Mouse (Mus musculus): ENCODE data around the gene Pik3r4. TPM values are rescaled to one million over a fixed set of nuclear protein-coding genes. Genes with fewer than 3 reads are reported as not detected.

Gene Pik3r4
- polyA plus RNA-seq, 1 experiment from 2014 or later = 24.2 TPM

DNA sequence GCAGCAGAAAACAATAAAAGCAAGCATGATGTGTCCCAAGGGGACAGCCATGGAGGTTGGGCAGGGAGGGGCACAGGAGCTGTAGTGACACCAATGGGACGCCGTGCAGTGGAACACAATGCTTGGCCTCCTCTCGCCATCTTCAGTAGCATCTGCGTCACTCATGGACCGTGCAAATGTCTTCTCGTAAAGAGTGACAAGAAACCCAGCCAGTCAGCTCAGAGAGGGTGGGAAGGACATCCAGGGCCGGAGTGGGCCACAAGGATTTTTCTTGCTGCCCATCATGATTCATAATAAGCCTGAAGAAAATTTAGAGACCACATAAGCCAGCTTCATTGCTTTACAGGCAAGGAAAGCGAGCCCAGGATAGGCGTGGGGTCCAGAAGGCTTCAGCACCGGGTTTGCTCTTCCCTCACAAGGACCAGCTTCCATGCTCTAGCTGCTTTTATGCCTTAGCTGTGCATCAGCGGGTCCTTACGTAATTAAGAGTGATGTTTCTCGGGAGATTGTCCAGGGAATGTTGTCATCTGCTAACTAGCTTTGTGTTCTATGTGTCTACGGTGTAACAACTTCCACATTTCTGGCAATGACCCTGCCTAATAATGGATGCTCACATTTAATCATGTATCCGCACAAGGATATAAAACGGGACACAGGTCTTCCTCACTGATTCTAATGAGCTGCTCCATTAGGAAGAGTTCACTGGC is 61.6 kb downstream of the Pik3r4 start:
- no peaks in the 10 kb centered on the region for H3K9me3 ChIP-seq
- H3K36me3 ChIP-seq (replicated peaks) = no peaks in the 10 kb centered on the region
- no peaks in the 10 kb centered on the region for H3K27me3 ChIP-seq (ENCODE audit: poor library complexity, severe bottlenecking)
- H3K4me1 ChIP-seq = no peaks in the 10 kb centered on the region
- no peak for DNase-seq (ENCODE audit: extremely low spot score, low spot score)
- 93% methylated on average over 16 of the region's 16 CpGs for WGBS
- H3K27ac ChIP-seq = no peak overlapping the region
- no peak overlapping the region for H3K4me3 ChIP-seq

DNA sequence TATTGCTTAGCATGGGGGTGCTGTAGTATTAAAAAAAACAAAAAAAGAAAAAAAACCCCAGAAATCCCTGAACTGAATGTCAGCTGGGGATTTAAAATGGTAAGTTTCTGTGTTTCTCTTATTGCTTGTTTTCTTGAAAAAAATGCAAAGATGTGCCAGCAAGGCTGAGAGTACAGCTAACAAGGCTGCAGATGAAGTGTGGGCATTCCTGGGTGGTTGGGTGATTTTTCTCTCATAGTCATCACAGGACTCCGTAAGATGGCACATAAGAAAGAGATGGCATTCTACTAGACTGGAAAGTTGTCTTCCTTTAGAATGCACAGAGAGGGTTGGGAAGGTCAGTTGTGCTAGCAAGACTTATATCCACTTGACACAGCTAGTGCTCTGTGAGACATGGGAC is 62.2 kb downstream of the Pik3r4 start:
- H3K27ac ChIP-seq = no peak overlapping the region
- H3K4me1 ChIP-seq = no peaks in the 10 kb centered on the region
- H3K9me3 ChIP-seq = no peaks in the 10 kb centered on the region
- no peaks in the 10 kb centered on the region for H3K36me3 ChIP-seq (replicated peaks)
- no peak for DNase-seq (ENCODE audit: extremely low spot score, low spot score)
- WGBS = 97% methylated on average over 1 of the region's 1 CpGs
- no peak overlapping the region for H3K4me3 ChIP-seq
- H3K27me3 ChIP-seq (ENCODE audit: poor library complexity, severe bottlenecking) = no peaks in the 10 kb centered on the region

DNA sequence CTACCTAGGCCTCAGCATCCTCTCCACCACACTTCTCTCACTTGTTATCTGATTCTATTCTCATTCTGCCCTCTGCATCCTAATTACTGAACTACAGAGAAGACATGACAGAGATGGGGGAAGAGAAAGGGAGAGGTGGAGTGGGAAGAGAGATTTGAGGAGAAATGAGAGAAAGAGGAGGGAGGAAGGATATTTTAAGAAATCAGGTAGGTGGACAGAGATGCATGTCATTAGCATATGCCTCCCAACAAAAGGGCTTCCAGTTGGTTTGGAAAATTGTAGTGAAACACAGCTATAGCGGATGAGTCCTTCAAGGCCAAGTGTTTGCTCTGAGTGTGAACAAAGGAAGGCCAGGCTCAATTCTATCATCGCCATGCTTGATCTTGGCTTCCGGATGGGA is 69.3 kb downstream of the Pik3r4 start:
- Histone ChIP-seq H3K27me3 (ENCODE audit: poor library complexity, severe bottlenecking) (no peaks in the 10 kb centered on the region), H3K4me1 (no peaks in the 10 kb centered on the region), H3K36me3 (replicated peaks) (no peaks in the 10 kb centered on the region), H3K27ac (no peak overlapping the region), H3K4me3 (no peak overlapping the region), H3K9me3 (no peaks in the 10 kb centered on the region)
- 96% methylated on average over 3 of the region's 3 CpGs for WGBS
- DNase-seq (ENCODE audit: extremely low spot score, low spot score) = no peak

DNA sequence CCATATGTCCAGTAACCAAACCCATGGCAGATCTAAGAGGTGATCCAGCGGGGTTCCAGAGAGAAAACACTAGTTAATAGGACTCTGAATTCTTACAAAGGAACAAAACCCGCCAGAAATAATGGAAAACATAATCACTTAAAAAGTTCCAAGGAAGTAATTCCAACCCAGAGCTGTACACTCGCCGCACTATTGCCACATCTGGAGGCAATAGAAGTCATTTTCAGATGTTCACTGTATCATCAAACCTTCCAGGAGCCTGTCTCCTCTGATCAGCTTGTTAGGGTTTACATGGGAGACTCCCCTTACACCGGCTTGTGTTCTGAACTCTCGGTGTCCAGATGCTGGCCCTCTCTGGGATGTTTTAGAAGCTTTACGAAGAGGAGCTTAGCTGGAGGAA is 76.6 kb downstream of the Pik3r4 start:
- H3K27me3 ChIP-seq (ENCODE audit: poor library complexity, severe bottlenecking) = no peaks in the 10 kb centered on the region
- DNase-seq (ENCODE audit: extremely low spot score, low spot score) = no peak
- H3K27ac ChIP-seq = no peak overlapping the region
- H3K4me3 ChIP-seq = no peak overlapping the region
- H3K4me1 ChIP-seq = peaks cover 21% of the 10 kb centered on the region; the same call in 1 of the 2 replicates
- H3K36me3 ChIP-seq (replicated peaks) = no peaks in the 10 kb centered on the region
- 72% methylated on average over 7 of the region's 7 CpGs for WGBS
- H3K9me3 ChIP-seq = no peaks in the 10 kb centered on the region

DNA sequence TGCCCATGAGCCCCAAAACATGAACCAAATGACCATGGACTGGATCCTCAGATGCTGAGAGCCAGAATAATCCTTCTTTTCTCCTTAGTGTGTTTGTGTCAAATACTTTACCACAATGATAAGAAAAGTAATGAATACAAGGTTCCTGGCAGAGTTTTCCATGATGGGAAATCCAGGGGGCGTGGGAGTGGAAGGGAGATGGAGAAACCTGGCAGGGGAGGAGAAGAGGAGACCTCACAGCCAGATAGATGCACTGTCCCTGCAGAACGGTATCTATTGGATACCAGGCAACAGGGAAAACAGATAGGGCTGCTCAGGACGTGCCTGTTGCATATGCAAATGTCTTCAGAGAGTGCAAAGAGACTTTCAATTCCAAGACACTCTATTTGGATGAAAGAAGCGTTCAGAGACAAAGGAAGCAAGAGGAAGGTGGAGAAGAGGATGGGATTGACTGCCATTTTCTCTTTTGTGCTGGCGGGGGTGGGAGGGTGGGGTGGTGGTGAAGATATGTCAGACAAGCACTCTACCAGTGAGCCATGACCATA is 77.1 kb downstream of the Pik3r4 start:
- Histone ChIP-seq H3K9me3 (no peaks in the 10 kb centered on the region), H3K4me3 (no peak overlapping the region), H3K27me3 (ENCODE audit: poor library complexity, severe bottlenecking) (no peaks in the 10 kb centered on the region), H3K4me1 (peaks cover 21% of the 10 kb centered on the region; the same call in 1 of the 2 replicates), H3K36me3 (replicated peaks) (no peaks in the 10 kb centered on the region), H3K27ac (no peak overlapping the region)
- no peak for DNase-seq (ENCODE audit: extremely low spot score, low spot score)
- WGBS = 58% methylated on average over 5 of the region's 5 CpGs

DNA sequence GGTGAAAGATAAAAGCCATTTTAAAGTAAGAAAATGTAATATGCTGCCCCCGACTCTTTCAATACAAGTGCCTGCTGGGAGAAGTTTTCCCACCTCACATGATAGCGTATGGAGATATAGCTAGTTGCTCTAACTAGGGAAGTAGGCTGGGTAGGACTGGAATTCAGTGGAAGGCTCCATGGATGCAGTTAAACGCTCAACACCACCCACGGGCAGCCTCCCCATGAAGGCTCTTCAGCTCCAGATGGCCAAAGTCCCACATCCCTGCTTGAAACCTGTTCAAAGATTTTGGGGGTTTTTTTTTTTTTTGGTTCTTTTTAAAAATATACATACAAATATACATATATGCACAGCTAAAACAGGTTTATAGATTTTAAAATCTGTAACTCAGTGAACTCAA is 77.7 kb downstream of the Pik3r4 start:
- Histone ChIP-seq H3K4me1 (peaks cover 21% of the 10 kb centered on the region; the same call in 1 of the 2 replicates), H3K27me3 (ENCODE audit: poor library complexity, severe bottlenecking) (no peaks in the 10 kb centered on the region), H3K27ac (no peak overlapping the region), H3K36me3 (replicated peaks) (no peaks in the 10 kb centered on the region), H3K4me3 (no peak overlapping the region), H3K9me3 (no peaks in the 10 kb centered on the region)
- WGBS = 87% methylated on average over 4 of the region's 4 CpGs
- no peak for DNase-seq (ENCODE audit: extremely low spot score, low spot score)

DNA sequence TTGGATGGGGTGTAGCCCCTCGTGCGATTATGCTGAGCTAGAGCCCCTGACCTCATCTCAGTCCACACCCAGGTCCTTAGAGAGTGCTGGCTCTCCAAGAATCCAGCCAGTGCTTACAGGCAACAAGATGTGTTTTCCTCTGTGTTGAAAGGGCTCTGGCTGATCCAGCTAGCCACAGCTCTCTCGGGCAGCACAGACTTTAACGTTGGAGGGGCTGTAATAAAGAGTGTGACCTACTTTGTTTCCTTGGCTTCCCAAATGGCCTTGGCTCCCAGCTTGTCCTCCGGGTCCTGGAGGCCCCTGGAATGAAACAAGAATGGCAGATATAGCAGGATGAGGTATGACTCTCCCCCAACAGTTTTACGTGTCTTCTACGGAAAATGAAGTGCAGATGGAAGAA is 89.2 kb downstream of the Pik3r4 start:
- WGBS = 89% methylated on average over 7 of the region's 7 CpGs
- no peaks in the 10 kb centered on the region for H3K4me1 ChIP-seq
- no peaks in the 10 kb centered on the region for H3K27me3 ChIP-seq (ENCODE audit: poor library complexity, severe bottlenecking)
- no peak for DNase-seq (ENCODE audit: extremely low spot score, low spot score)
- no peaks in the 10 kb centered on the region for H3K9me3 ChIP-seq
- H3K36me3 ChIP-seq (replicated peaks) = no peaks in the 10 kb centered on the region
- no peak overlapping the region for H3K4me3 ChIP-seq
- H3K27ac ChIP-seq = no peak overlapping the region

DNA sequence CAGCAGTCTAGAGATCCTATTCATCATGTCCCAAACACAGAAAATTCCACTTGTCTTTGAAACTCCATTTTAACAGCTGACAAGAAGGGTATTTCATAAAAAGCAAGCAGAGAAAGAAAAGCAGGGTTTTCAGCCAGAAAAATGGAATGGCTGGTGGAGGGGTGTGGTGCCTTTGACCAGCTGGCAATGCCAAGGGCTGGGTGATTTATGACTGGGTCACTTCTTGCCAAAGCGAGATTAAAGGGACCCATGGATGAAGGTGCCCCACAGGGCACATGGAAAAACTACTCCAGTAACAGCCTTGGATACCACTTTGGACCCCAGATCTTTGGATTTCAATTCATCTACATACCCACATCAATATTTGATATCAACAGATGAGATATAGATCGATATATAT is 91.9 kb downstream of the Pik3r4 start:
- DNase-seq (ENCODE audit: extremely low spot score, low spot score) = no peak
- 92% methylated on average over 2 of the region's 2 CpGs for WGBS
- no peaks in the 10 kb centered on the region for H3K27me3 ChIP-seq (ENCODE audit: poor library complexity, severe bottlenecking)

DNA sequence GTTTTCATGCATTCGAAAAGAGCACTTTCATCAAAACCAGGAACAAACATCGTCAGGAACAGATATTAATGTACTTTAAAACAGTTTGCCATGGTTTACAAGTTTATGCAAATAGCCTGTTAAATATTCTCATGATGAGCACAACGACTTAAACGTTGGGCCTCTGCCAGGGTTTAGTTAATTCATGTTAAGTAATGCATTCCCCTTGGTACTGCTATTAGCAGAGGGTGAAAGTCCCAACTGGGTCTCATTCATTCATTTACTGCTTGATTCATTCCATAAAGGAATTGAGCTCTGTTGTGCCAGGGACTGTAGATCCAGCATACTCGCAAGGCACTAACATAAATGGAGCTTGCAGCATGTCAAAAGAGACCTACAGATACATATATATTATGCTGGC is 92.4 kb downstream of the Pik3r4 start:
- H3K27ac ChIP-seq = no peak overlapping the region
- no peak for DNase-seq (ENCODE audit: extremely low spot score, low spot score)
- no peaks in the 10 kb centered on the region for H3K9me3 ChIP-seq
- 88% methylated on average over 5 of the region's 5 CpGs for WGBS
- H3K4me1 ChIP-seq = no peaks in the 10 kb centered on the region
- H3K27me3 ChIP-seq (ENCODE audit: poor library complexity, severe bottlenecking) = no peaks in the 10 kb centered on the region
- H3K36me3 ChIP-seq (replicated peaks) = no peaks in the 10 kb centered on the region
- H3K4me3 ChIP-seq = no peak overlapping the region

More for the DNA sequence above, 91.9 kb downstream of the Pik3r4 start:
- Histone ChIP-seq H3K4me3 (no peak overlapping the region), H3K9me3 (no peaks in the 10 kb centered on the region), H3K36me3 (replicated peaks) (no peaks in the 10 kb centered on the region), H3K4me1 (no peaks in the 10 kb centered on the region), H3K27ac (no peak overlapping the region)

Other genes with a start within 250 kb of the Pik3r4 start
- gene Aste1, start 247.6 kb upstream of the Pik3r4 start, polyA plus RNA-seq (2016; fragmentation: Nextera tagmentation; extraction: Ambion mirVana) = 15.0 and 17.5 TPM in 2 replicates
- 0.23 and 0.50 TPM in 2 replicates for gene Nek11, start 247.5 kb upstream of the Pik3r4 start, polyA plus RNA-seq (2016; fragmentation: Nextera tagmentation; extraction: Ambion mirVana)
- gene Atp2c1, start 115.7 kb upstream of the Pik3r4 start, polyA plus RNA-seq (2016; fragmentation: Nextera tagmentation; extraction: Ambion mirVana) = 50.3 and 52.6 TPM in 2 replicates
- gene Col6a6, start 185.2 kb downstream of the Pik3r4 start, polyA plus RNA-seq (2016; fragmentation: Nextera tagmentation; extraction: Ambion mirVana) = 0.02 TPM in 2 replicates